Comparison of ENCODE assay signal across 8 mouse cellular contexts in genomic region chr11:78488168-78488567, GRCm38 (mm10). TPM values are rescaled to one million over a fixed set of nuclear protein-coding genes. Genes with fewer than 3 reads are reported as not detected.
A peak's percentile ranks its signal among the peaks of the same experiment; 100 is the strongest.
DNase-seq lines count a peak whose midpoint lies in the region; ATAC-seq lines count a peak whose summit lies in the region.

No protein-coding gene starts in this region.

- 0 out of 2 replicates have a peak, but pooled peaks have one; percentile 21 for ATAC-seq in intestine, embryonic 14.5 days (replicated peaks; ENCODE audit: low FRiP score, low TSS enrichment, low read depth)
- no peak for ATAC-seq in intestine, embryonic 15.5 days
- no peak for ATAC-seq in neural tube, embryonic 11.5 days (ENCODE audit: insufficient read depth, low FRiP score, low TSS enrichment)

- DNase-seq in intestine, embryonic 14.5 days (ENCODE audit: low spot score): peak; percentile 93
- peak; percentile 87 for DNase-seq in ZHBTc4 (ENCODE audit: low read depth, low spot score)
- DNase-seq in embryo, embryonic 10 days (ENCODE audit: low spot score): peak; percentile 86
- peak; percentile 78 for DNase-seq in heart, postnatal 4 days
- peak; percentile 81 for DNase-seq in left cerebral cortex, postnatal 4 days
- peak; percentile 82 for DNase-seq in neural tube, embryonic 11.5 days (ENCODE audit: low spot score)
- peak; percentile 65 for DNase-seq in thymus, postnatal 14 days

- no peak overlapping the region for H3K9ac ChIP-seq in intestine, embryonic 14.5 days (ENCODE audit: low read length)
- H3K9ac ChIP-seq in intestine, embryonic 15.5 days: no peak overlapping the region
- H3K9ac ChIP-seq in neural tube, embryonic 11.5 days (ENCODE audit: low read length): no peak overlapping the region

- H3K4me2 ChIP-seq in intestine, embryonic 14.5 days (ENCODE audit: low read length): no peak overlapping the region
- H3K4me2 ChIP-seq in intestine, embryonic 15.5 days (replicated peaks): no peak overlapping the region
- no peak overlapping the region for H3K4me2 ChIP-seq in neural tube, embryonic 11.5 days (ENCODE audit: low read depth)

- H3K36me3 ChIP-seq in intestine, embryonic 14.5 days (ENCODE audit: control insufficient read depth, insufficient read depth, low read length): no peaks in the 10 kb centered on the region
- H3K36me3 ChIP-seq in intestine, embryonic 15.5 days: no peaks in the 10 kb centered on the region
- H3K36me3 ChIP-seq in neural tube, embryonic 11.5 days (ENCODE audit: control insufficient read depth, insufficient read depth, low read length): no peaks in the 10 kb centered on the region

- H3K4me3 ChIP-seq in intestine, embryonic 14.5 days (ENCODE audit: low read depth, low read length): no peak overlapping the region
- no peak overlapping the region for H3K4me3 ChIP-seq in intestine, embryonic 15.5 days (replicated peaks)
- H3K4me3 ChIP-seq in neural tube, embryonic 11.5 days (ENCODE audit: low read depth, low read length): no peak overlapping the region

- 5% methylated on average over 8 of the region's 8 CpGs for WGBS in intestine, embryonic 14.5 days
- WGBS in intestine, embryonic 15.5 days: 4% methylated on average over 8 of the region's 8 CpGs
- 5% methylated on average over 8 of the region's 8 CpGs for WGBS in neural tube, embryonic 11.5 days

- no peaks in the 10 kb centered on the region for H3K4me1 ChIP-seq in intestine, embryonic 14.5 days (replicated peaks; ENCODE audit: control insufficient read depth, insufficient read depth, low read length)
- peaks cover 7% of the 10 kb centered on the region for H3K4me1 ChIP-seq in intestine, embryonic 15.5 days (replicated peaks)
- H3K4me1 ChIP-seq in neural tube, embryonic 11.5 days (ENCODE audit: control insufficient read depth, insufficient read depth, low read length): no peaks in the 10 kb centered on the region

- intact Hi-C loops in left cerebral cortex, postnatal 4 days (cut with DNase I): no loop called here

- H3K27me3 ChIP-seq in intestine, embryonic 14.5 days (replicated peaks; ENCODE audit: control insufficient read depth, insufficient read depth, low read length): peaks cover 59% of the 10 kb centered on the region
- H3K27me3 ChIP-seq in intestine, embryonic 15.5 days (replicated peaks): peaks cover 54% of the 10 kb centered on the region
- peaks cover 47% of the 10 kb centered on the region for H3K27me3 ChIP-seq in neural tube, embryonic 11.5 days (ENCODE audit: control insufficient read depth, insufficient read depth, low read length)

- no peaks in the 10 kb centered on the region for H3K9me3 ChIP-seq in intestine, embryonic 14.5 days (ENCODE audit: control insufficient read depth, low read length)
- H3K9me3 ChIP-seq in intestine, embryonic 15.5 days: no peaks in the 10 kb centered on the region
- H3K9me3 ChIP-seq in neural tube, embryonic 11.5 days (ENCODE audit: control insufficient read depth, low read length): no peaks in the 10 kb centered on the region

- no peak overlapping the region for H3K27ac ChIP-seq in intestine, embryonic 14.5 days (ENCODE audit: low read depth)
- no peak overlapping the region for H3K27ac ChIP-seq in intestine, embryonic 15.5 days
- no peak overlapping the region for H3K27ac ChIP-seq in neural tube, embryonic 11.5 days (ENCODE audit: low read depth, low read length)

RNA-seq across cellular contexts. Expression of gene Sarm1, which starts 9.4 kb away (rescaled TPM):
- polyA plus RNA-seq in intestine, embryonic 14.5 days (2014; fragmentation: Nextera tagmentation; extraction: Ambion mirVana): 3.9 and 4.2 TPM in 2 replicates
- polyA plus RNA-seq in intestine, embryonic 15.5 days (2015; fragmentation: Nextera tagmentation; extraction: Ambion mirVana): 2.1 and 2.7 TPM in 2 replicates
- under 1 TPM; 0.12 to 0.27 TPM for total RNA-seq in heart, postnatal 4 days (2021)
- 10 to 100 TPM; 69.3 to 71.4 TPM for total RNA-seq in left cerebral cortex, postnatal 4 days (2021)
- polyA plus RNA-seq in neural tube, embryonic 11.5 days (2014; fragmentation: Nextera tagmentation; extraction: Ambion mirVana): 17.4 and 21.8 TPM in 2 replicates

RNA-seq across cellular contexts. Expression of gene Vtn, which starts 10.7 kb away (rescaled TPM):
- polyA plus RNA-seq in intestine, embryonic 14.5 days (2014; fragmentation: Nextera tagmentation; extraction: Ambion mirVana): 0.89 and 9.1 TPM in 2 replicates
- 22.4 and 34.2 TPM in 2 replicates for polyA plus RNA-seq in intestine, embryonic 15.5 days (2015; fragmentation: Nextera tagmentation; extraction: Ambion mirVana)
- total RNA-seq in heart, postnatal 4 days (2021): 1 to 10 TPM; 4.8 to 8.6 TPM
- 10 to 100 TPM; 60.0 to 67.3 TPM for total RNA-seq in left cerebral cortex, postnatal 4 days (2021)
- 67.8 and 68.7 TPM in 2 replicates for polyA plus RNA-seq in neural tube, embryonic 11.5 days (2014; fragmentation: Nextera tagmentation; extraction: Ambion mirVana)

RNA-seq across cellular contexts. Expression of gene Sebox, which starts 15.1 kb away (rescaled TPM):
- not detected in 2 replicates for polyA plus RNA-seq in intestine, embryonic 14.5 days (2014; fragmentation: Nextera tagmentation; extraction: Ambion mirVana)
- polyA plus RNA-seq in intestine, embryonic 15.5 days (2015; fragmentation: Nextera tagmentation; extraction: Ambion mirVana): not detected in 2 replicates
- not detected for total RNA-seq in heart, postnatal 4 days (2021)
- under 1 TPM; 0.26 to 0.30 TPM for total RNA-seq in left cerebral cortex, postnatal 4 days (2021)
- polyA plus RNA-seq in neural tube, embryonic 11.5 days (2014; fragmentation: Nextera tagmentation; extraction: Ambion mirVana): not detected in 2 replicates

RNA-seq across cellular contexts. Expression of gene Slc46a1, which starts 22.7 kb away (rescaled TPM):
- polyA plus RNA-seq in intestine, embryonic 14.5 days (2014; fragmentation: Nextera tagmentation; extraction: Ambion mirVana): 12.4 and 12.8 TPM in 2 replicates
- polyA plus RNA-seq in intestine, embryonic 15.5 days (2015; fragmentation: Nextera tagmentation; extraction: Ambion mirVana): 12.2 and 13.3 TPM in 2 replicates
- total RNA-seq in heart, postnatal 4 days (2021): 1 to 10 TPM; 2.3 to 3.5 TPM
- 10 to 100 TPM in 1 of 2 experiments, 1 to 10 TPM in 1; 7.6 to 11.8 TPM for total RNA-seq in left cerebral cortex, postnatal 4 days (2021)
- 17.6 and 19.6 TPM in 2 replicates for polyA plus RNA-seq in neural tube, embryonic 11.5 days (2014; fragmentation: Nextera tagmentation; extraction: Ambion mirVana)

RNA-seq across cellular contexts. Expression of gene Tmem199, which starts 23.8 kb away (rescaled TPM):
- polyA plus RNA-seq in intestine, embryonic 14.5 days (2014; fragmentation: Nextera tagmentation; extraction: Ambion mirVana): 57.9 and 63.2 TPM in 2 replicates
- polyA plus RNA-seq in intestine, embryonic 15.5 days (2015; fragmentation: Nextera tagmentation; extraction: Ambion mirVana): 54.1 and 56.9 TPM in 2 replicates
- total RNA-seq in heart, postnatal 4 days (2021): 10 to 100 TPM; 18.3 to 19.6 TPM
- total RNA-seq in left cerebral cortex, postnatal 4 days (2021): 10 to 100 TPM; 35.6 to 35.7 TPM
- polyA plus RNA-seq in neural tube, embryonic 11.5 days (2014; fragmentation: Nextera tagmentation; extraction: Ambion mirVana): 81.8 and 87.3 TPM in 2 replicates
